Mouse (Mus musculus): Measurements from ENCODE around the gene Gm20388. TPM values are rescaled to one million over a fixed set of nuclear protein-coding genes. Genes with fewer than 3 reads are reported as not detected.

The Gm20388 gene
- total RNA-seq, 2 experiments from 2014 or later = 10.7 TPM; not detected in 1

DNA sequence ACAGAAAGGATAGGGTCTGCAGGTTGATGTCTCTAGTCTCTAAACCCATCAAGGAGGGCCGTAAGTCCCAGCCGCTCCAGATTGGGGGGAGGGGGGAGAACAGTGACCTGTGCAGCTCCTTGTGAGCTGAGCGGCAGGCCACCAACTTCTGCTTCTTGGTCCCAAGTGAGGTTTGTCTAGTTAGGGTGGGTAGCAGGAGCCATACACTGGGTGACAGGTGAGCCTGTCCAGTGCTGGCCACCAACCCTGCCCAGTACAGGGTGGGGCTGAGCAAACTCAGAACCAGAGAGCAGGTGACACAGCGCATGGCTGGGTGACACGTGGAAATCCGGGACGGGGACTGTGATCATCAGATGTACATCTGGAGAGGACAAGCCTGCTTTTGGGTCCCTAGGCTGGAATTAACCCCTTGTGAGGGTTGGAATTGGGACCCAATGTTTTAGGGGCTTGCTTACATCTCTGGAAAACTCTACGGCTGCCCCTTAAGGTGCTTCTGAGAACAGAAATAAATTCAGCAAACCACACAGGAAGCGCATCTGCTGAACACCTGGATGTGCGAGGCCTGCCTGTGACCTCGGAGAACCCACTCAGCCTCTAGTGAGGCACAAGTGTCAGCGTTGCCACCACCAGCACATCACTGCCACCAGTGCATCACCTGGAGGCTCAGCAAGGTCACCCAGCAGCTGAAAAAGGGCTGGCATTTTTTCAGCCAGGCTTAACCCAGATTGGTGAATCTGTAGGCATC is 2791.0 kb downstream of the Gm20388 start:
- no peak for DNase-seq (ENCODE audit: low spot score in 2 of 2)

DNA sequence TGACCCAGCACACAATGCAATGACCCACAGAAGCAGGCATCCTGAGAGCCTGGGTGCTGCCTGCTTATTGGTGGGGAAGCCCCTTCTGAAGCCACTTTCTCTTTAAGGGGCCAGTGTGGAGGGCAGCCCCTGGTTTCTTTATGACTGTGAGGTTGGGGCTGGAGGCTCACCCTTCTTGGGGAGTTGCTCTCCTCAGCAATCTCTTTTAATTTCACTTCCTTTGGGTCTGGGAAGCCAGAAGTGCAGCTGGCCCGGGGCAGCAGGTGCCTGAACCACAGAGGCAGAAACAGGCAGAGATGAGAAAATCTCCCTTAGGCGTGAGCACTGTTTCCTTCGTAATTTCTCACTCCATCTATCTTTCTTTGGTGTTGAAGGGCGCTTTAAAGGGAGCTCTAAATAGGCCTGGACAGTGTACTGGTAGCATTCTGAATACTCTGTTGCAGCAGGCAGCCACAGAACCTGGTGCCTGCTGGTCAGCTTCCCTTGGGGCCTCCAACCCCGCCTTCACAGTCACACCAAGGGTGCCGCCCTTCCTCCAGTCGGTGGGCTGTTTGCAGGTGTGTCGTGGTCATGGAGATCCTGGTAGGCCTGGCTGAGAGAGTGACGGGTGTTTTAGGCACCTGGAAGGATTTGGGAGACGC is 2791.8 kb downstream of the Gm20388 start:
- no peak for DNase-seq (ENCODE audit: low spot score in 2 of 2)

DNA sequence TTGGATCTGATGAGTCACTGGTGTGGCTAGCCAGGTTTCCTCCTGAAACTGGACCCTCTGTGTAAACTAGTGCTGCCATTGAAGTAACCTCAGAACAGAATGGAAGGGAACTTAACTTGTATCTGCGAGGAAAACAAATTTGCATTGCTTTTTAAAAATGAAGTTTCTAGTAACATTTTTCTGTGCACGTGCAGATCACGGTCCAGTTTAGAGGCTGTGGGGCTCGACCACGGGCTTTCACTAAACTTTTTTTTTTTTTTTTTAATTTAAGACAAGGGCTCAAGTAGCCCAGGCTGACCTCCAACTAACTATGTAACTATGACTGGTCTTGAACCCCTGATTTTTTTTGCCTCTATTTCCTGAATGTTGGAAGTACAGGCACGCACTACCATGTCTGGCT is 2792.3 kb downstream of the Gm20388 start:
- no peak for DNase-seq (ENCODE audit: low spot score in 2 of 2)

DNA sequence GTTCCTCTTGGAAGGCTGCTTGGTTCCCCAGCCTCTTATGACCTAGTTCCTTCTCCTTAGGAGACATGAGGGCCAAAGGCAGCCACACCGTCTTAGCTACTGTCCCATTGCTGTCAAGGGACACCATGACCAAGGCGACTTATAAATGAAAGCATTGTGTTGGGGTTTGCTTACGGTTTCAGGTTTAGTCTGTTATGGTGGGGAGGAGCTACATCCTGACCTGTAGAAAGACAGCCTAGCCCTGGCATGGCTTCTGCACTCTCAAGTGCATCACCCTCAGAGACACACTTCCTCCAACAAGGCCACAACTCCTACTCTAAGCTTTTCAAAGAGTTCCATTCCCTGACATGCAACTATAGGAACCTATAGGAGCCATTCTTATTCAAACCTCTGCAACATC is 2794.0 kb downstream of the Gm20388 start:
- no peak for DNase-seq (ENCODE audit: low spot score in 2 of 2)

DNA sequence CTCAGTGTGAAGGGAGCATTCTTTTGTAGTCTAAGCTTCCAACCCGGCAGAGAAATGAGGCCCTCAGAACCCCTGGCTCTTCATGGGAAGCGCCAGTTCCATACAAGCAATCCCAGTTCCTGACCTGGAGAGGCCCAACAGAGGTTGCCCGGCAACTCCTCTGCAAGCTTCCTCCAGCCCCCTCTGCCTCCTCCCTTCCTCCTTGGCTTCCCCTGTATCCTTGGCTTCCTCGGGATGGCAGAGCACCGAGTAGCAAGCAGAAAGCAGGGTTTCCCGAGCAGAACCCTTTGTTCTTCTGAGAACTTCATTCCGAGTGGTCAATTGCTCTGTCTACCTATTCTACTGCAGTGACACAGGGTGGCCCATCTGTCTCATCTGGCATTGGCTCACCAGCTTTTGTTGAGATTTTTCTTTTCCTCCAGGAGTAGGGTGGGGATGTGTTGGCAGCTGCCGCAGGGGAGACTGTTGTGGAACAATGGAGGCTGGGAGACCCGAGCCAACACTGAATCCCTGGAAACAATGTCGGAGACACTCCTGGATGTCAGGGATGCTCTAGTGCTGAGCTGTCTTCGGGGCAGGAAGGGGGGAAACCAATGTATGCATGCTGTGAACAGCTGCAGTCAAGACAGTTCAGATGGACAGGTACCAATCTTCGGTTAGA is 2795.4 kb downstream of the Gm20388 start:
- DNase-seq (ENCODE audit: low spot score in 2 of 2) = no peak

DNA sequence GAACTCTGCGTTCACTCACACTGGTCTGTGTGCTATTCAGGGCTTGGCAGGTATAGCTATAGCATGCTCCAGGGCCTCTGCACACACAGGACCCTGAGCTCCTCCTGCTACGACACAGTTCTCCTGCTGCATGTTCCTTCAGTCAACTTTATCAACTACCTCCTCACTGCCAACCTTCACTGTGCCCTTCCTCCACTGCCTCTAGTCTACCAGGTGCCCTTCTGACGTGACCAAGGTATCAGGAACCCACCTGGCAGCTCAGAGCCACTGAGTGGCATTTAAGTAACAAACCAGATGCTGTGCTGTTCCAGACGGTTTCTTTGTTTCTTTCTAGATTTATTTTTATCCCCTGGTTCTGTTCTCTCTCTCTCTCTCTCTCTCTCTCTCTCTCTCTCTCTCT is 2796.5 kb downstream of the Gm20388 start:
- no peak for DNase-seq (ENCODE audit: low spot score in 2 of 2)

DNA sequence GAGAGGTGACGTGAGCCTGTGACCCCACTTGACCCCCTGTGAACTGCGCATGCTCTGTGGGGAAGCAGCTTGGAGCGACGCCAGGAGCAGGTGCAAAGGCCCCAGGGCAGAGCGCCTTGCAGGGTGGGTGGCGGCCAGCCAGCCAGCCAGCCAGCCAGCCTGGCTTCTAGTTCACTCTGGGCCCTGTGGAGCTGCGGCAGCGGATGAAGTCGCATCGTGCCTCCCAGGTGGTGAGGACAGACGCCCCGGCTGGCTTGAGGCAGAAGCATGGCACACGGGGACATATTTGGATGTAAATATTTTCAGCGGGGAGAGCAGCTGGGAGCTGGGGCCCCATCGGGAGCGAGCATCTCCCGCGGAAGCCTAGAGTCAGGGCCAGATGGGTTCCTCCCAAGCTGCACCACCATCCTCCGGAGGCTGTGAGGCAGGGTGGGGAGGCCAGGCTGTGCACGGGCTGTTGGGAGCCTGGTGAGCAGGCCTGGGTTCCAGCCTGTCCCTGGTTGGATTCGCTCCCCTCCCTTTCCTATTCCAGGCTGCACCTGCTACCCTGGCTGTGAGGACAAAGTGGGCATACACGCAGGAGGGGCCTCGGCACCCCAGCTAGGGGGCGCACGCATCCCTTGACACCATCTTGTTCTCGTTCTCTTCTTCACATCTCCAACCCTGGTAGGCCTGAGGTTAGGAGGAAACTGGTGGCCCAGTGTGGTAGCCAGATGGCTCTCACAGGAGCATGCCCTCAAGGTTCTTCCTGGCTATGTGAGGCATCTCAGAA is 2798.9 kb downstream of the Gm20388 start:
- DNase-seq (ENCODE audit: low spot score in 2 of 2) = peak; percentile 57 to 74

DNA sequence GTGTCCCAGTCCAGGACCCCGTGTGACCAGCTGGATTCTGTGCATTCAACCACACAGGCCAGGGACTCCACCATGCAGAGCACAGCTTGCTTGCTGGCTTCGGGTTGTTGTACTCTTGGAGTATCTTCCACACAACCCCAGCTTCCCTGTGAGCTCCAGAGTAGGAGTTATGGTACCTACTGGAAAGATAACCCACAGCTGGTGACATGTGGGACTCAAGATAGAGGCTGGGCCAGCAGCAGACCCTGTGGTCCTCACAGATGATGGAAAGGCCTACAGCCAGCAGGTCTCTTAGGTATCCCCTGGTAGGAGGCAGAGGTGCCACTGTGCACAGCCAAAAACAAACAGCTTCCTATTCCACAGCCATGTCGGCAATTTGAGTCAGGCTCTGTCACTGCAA is 2800.8 kb downstream of the Gm20388 start:
- no peak for DNase-seq (ENCODE audit: low spot score in 2 of 2)

DNA sequence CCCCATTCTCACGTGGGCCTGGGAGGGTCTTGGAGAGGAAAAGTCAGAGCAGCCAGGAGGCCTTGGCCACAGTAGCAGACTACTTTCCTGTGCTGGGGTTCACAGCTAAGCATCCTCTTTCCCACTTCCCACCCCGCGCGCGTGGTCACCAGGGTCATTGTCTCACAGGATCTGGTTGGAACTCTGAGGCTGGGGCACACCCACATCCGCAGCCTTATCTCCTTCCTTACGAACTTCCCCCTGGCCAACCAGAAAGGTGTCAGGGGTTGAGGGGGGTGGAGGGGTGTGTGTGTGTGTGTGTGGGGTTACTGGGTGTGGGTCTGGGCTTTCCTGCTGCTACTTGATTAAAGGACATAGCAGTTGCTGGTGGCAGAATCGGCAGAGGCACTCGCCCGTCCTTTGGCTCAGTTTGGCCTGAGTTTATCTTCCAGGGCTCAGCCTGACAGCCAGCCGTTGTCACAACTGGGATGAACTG is 2801.3 kb downstream of the Gm20388 start:
- DNase-seq (ENCODE audit: low spot score in 2 of 2) = no peak

DNA sequence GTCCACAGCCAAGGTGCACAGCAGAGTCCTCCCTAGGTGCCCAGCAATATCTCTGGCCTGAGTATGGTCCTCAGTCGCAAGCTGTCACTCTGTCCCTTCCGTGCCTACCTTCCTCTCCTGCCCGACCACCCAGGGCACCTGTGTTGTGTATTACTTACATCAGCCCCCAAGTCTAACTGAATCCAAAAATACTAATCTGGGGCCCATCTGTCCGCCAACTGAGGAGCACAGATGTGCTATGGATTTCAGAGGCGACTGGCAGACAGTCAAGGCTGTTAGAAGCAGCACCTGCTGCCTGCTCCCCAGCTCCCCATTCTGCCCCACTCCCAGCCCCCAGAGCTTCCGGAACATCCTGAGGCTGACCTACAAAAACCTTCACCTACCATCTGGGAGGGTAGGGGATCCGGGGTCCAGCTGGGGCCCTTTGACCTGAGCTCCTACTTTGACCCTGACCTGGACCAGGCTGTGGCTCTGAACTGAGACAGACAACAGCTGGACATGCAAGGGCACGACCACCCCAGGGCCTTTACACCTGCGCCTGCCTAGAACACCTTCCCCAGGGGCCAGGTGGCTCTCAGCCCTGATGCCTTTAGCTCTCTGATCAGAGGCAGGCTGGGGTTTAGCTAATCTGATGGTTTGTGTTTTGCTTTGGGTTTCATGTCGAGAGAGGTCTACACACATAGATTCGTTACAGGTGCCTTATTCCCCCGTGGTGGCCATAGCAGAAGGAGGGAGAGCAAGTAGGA is 2801.9 kb downstream of the Gm20388 start:
- DNase-seq (ENCODE audit: low spot score in 2 of 2) = no peak

DNA sequence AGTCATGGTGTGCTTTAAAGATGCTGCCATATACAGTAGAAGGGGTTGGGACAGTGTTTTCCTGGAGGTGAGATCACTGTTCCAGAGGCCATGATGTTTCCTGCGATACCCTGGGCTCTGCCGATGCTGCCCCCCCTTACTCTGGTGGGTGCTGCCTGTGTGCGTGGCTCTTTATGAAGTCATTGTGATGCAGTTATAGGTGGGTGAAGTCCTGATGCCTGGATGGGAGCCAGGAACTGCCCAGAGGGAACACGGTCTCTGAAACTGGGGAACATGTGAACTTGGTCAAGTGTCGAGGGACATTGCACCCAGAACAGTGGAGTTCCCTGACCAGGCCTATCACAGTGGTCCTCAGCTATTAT is 2802.5 kb downstream of the Gm20388 start:
- DNase-seq (ENCODE audit: low spot score in 2 of 2) = no peak

DNA sequence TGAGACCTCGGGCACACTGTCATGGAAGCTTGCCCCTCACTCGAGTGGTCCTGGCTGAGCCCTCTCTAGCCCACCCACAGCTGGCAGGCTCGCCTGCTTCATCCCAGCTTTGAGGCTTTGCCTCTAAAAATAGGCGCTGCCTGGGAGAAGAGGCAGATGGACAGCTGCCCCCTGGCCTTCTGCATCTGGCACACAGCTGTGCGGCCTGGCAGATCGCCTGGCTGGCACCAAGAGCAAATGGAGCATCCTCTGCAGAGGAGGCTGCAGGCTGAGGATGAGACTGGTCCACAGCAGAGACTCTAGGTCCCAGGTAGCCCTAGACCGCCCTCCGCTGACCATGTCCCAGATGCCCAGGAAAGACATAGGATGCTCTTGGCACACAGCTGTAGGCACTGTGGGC is 2805.9 kb downstream of the Gm20388 start:
- no peak for DNase-seq (ENCODE audit: low spot score in 2 of 2)

DNA sequence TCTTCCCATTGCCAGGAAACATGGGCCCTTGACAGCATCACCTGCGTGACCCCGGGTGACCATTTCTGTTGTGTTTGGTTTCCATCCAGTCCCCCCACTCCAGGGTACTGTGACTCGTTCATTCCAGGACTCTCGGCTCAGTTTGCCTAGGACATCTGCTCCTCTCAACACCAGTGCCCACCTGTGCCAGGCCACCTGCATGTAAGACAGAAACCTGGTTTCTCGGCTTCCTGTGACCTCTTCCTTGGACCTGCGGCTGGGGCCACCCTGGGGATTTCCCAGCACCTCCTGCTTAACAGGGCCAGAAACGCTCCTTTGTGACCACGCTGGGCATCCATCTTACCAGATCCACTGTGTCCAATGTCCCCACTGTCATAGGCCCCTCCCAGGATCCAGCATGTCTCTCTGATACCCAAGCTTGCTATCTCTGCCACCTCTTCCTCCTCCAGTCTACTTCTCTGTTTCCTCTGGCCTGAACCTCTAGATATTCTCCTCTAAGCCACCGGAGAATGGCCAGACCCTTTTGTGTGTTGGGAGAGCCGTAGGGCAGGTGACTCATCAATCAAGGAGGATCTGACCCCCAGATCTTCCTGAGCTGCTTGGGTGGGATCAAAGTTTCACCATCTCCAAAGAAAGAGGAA is 2807.3 kb downstream of the Gm20388 start:
- DNase-seq (ENCODE audit: low spot score in 2 of 2) = no peak

DNA sequence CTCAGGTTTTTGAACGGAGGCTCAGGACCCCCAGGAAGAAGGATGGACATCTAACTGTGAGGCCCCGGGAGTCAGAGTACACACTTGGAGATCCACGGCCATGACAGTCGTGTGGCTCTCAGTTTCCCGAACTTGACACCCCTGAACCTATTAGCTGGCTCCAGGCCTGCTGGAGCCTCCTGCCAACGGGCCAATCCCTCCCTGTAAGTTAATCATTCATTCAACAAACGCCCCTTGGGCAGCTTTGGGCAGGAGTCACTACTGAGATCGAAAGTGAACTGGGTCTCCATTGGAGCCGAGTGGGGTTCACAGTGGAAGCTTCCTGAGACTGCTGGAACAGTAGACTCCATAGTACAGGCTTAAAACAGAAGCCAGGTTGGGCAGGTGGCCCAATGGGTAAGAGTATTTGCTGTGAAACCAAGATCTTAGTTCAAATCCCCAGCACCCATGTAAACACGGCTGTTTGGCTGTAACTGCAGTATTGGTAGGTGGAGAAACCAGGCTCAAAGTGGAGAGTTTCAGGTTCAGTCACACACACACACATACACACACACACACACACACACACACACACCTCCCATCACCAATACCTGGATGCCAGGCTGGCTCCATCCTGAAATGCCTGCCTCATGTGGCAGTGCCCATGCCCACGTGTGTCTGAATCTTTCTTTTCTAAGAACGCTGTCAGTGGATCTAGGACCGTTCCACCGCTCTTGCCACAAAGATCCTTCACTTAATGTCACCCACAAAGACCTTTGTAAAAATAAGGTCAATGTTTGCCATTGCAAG is 2808.3 kb downstream of the Gm20388 start:
- no peak for DNase-seq (ENCODE audit: low spot score in 2 of 2)

DNA sequence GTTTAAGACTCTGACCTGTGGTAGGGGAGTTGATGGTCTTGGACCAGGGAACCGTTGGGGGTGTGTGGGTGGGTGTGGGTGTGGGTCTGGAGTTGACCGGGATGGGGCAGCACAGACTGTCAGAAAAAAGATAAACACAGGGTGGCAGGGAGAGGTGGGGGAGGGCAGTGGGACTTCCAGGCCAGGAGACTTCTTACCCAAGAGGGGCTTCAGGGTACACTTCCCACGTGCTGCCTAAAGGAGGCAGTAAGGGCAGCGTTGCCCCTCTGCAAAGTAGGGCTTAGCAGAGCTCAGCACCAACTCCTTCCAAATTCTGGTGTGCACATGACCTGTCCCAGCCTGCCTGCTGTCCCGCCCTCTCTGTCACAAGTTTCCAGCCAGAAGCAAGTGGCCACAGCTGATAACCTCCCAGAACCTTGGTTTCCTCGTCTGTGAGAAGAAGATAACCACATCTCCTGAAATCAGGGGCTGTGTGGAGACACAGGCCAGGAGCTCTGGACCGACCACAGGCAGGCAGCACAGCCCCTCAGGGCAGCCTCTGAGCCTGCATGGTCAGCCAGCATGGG is 2808.9 kb downstream of the Gm20388 start:
- no peak for DNase-seq (ENCODE audit: low spot score in 2 of 2)

DNA sequence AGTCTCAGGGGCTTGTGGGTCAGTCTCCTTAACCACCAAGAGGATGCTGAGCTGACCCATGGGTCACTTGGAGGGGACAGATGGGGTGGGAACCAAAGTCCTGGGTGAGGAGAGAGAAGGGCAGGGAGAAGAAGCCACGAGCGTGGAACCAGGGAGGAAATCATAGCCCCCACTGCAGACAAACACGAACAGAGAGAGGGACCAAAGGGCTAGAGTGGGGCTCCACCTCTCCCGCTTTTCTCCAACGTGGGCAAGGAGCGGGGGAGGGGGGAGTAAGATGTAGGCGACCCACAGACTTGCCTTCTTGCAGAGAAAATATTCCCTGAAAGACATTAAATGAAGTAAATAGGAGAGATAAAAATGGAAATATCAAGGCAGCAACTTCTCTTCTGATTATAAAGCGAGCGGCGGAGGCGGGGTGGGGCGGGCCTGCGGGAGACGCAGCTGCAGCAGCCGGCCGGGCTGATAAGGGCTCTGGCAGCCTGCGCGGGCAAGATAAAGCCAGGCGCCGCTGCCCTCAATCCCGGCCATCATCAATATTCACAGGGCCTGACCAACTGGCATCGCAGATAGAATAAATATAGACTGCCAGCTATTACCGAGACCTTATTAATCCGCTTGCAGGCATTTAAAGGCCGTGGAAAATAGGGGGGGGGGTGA is 2809.6 kb downstream of the Gm20388 start:
- DNase-seq (ENCODE audit: low spot score in 2 of 2) = no peak

DNA sequence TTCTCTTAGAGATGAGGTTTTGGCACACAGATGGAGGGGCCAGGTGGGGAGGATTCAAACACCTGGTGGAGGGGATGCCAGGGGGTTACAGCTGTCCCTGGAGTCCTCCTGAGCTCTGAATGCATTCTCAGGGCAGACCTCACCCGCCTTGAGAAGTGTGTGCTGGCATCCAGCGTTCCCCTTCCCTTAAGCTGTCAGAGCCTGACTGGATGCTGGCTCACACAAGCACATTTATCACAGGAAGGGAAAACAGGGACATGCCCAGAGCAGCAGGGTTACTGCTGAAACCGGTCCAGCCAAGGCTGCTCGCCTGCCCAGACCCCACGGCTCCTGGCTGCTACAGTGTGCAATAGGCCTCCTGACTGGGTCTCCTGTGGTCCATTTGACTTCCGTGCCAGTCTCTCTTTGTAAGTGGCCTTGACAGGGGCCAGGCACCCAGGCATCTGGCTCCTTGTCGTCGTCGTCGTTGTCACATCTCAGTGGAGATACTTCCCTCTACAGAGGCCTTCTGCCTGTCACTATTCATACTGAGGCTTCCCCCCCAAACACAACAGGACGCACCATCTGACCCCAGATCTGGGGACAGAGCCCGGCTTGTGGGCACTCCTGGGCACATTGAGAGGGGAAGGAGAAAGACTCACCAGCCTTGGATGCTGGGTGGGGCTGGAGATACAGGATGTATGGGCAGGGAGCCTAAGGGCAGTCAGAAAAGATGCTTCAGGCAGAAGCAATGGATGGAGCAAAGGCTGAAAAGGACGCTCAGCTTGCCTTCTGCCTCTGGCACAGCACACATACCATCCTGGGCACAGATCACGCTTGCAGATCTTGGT is 2810.4 kb downstream of the Gm20388 start:
- DNase-seq (ENCODE audit: low spot score in 2 of 2) = no peak

DNA sequence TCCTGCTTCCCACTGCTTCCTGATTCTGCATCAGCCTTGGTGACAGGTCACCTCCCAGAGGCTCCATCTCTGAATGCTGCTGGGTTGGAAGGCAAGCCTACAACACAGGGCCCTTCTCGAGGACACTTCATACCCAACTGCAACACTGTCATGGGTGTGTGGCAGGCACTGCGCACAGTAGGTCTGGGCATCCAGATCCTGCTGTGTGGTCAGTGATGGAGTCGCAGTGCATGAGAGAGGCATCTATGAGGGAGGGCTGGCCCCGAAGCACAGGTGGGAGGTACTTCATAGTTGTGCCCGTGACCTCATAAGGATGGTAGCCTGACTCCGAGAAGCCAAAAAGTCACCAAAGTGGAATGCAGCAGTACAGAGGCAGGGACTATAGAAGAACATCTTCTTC is 2814.5 kb downstream of the Gm20388 start:
- no peak for DNase-seq (ENCODE audit: low spot score in 2 of 2)

All from layer of hippocampus, adult 18-20 months (tissue).